Mouse (Mus musculus) erythroid progenitor cell, adult 5-6 weeks (primary cell): Measurements from ENCODE around the gene Bcar3. TPM values are rescaled to one million over a fixed set of nuclear protein-coding genes. Genes with fewer than 3 reads are reported as not detected.

Source experiments
- ATAC-seq: replicated peaks from 2 replicates; pipeline ENCODE4 v1.8.0; 2016; ENCODE audit warnings: moderate number of reproducible peaks, mild to moderate bottlenecking, moderate TSS enrichment, inconsistent platforms; ENCODE audit not compliant: poor library complexity, low FRiP score, severe bottlenecking
- total RNA-seq, 2 experiments: library from RNA; stranded (forward) in 1 of 2; stranded (reverse) in 1 of 2; fragments of 150-400 nt in 1 of 2; fragments of 186-747, 209-891 nt in 1 of 2; gene quantifications; 2 replicates each; pipeline versions ENCODE4 v1.2.3 to v1.2.4; 2015 to 2017; ENCODE audit warnings: low replicate concordance in 2 of 2

Bcar3 gene
- total RNA-seq, 2 experiments from 2014 or later: not detected

GRCm38 (mm10) chr3:122497871-122498270, 203.9 kb downstream of the Bcar3 start:
- no peak for ATAC-seq

DNA sequence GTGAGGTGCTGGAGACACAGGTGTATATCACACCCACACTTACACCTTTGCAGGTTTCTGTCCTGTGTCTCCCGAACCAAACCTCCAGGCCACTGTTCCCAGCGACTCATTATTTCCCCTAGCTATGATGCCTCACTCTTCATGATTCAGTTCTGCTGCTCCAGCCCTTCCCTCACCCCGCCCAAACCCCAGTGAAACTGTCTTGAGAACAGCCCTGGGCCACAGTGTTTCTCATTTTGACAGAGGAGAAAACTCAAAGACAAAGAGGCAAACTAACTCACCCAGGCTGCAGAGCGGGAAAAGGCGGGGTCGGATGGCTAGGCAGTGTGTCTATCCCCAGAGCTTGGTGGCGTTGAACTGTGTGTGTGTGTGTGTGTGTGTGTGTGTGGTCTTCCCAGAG, 204.6 kb downstream of the Bcar3 start:
- no peak for ATAC-seq

GRCm38 (mm10) chr3:122499647-122500046, 205.7 kb downstream of the Bcar3 start:
- ATAC-seq: no peak

DNA sequence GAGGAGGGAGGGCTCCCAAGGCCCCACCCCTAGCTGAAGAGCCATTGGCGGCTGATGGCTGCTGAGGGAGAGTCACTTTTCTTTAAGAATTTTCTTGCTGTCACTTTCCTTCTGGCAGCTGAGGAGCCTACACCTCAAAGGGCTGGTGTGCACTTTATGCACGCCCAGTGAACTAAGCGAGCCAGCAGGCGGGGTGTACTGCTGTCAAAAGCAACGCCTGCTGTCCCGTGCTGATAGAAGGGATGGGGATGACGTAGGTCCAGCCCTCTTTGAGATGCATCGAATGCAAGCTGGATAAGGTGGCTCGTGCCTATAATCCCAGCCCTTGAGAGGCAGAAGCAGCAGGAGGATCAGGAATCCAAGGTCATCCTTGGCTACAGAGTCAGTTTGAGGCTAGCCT, 207.0 kb downstream of the Bcar3 start:
- ATAC-seq: no peak

DNA sequence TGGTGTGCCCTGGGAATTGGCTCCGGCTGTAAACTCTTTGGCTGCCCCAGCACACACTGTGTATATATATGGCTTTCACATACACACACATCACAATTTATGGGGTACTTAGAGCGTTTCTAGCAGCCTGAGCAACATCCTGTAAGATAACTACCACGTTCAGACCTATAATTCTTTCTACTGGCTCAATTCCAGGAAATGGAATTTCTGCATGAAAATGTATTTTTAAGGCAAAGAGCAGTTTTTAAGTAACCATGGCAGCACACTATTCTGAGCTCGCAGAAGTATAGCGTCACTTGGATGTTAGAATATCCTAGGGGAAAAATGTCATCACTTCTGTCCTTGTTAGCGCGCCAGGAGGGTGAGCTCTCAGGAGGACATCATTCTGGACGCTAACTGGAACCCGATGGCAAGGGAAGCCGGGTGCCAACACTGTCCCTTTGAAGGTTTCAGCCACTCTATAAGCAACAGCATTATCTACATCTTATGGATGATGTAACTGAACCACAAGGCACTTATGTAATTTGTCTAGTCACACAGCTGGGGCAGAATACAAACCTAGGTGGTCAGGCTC, 212.5 kb downstream of the Bcar3 start:
- no peak for ATAC-seq

GRCm38 (mm10) chr3:122507826-122508225, 213.9 kb downstream of the Bcar3 start:
- ATAC-seq: no peak

DNA sequence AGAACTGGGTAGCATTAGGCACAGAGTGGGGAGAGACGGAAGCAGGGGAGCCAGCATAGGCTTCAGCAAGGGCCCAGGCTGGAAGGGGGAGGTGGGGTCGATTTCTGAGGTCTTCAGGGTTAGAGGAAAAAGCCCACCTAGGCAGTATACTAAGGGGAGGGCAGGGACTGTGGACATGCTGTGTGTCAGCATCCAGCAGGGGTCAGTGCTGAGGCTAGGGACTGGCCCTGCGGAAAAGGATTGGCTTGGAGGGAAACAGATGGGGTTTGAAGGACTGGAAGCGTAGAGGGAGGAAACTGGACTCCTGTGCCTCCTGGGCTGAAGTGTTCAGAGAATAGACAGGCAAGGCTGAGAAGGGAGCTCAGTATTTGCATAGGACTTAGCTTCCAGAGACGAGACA, 215.1 kb downstream of the Bcar3 start:
- no peak for ATAC-seq

DNA sequence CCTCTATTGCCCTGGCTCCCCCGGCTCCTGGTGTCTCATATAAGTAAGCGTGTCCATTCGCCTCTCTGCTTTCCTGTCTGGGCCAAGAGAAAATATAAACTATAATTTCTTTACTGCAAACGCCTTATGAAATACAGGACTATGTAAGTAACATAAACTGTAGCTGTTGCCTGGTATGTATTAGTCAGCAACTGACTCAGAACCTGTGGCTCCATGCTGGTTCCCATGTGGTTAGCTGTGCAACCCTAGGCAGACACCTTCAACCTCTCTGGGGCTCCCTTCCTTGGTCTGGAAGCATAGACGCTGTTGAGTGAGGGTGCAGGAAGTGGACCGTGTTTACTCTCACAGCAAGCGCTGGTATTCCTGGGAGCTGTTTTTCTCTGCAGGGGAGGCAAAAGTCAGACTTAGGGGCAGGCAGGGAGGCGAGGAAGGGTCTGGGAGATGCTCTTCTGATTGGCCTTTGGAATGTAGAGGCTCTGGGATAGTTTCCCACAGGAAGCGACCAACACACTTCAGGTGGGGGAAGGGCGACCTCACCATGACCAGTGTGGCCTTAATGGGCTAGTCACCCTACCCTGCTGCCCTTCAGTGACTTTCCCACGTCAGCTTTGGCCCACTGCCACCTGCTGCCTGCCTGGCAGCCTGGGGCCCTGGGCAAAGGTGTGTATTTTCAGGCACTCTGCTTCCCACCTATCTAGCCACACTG, 215.8 kb downstream of the Bcar3 start:
- ATAC-seq: no peak

- no peak for ATAC-seq
Observed at GRCm38 (mm10) chr3:122510240-122510750, 216.4 kb downstream of the Bcar3 start.

DNA sequence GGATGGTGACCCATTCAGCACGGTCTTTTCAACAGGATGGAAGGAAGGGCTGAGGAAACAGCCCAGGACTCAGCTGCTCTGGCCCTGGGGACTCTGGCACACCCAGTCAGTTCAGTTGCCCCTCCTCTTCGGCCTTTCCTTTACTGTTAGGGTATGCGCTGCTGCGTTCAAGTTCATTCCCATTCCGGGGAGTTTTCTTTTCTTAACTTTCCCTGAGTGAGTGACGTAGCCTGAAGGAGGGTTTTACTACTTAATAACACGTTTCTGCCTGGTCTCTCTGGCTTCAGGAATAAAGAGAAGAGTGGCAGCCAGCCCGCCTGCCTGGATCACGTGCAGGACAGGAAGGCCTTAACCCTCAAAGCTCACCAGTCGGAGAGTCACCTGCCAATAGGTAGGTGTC, 217.0 kb downstream of the Bcar3 start:
- ATAC-seq: no peak

GRCm38 (mm10) chr3:122511721-122512619, 218.0 kb downstream of the Bcar3 start:
- no peak for ATAC-seq

- no peak for ATAC-seq
Observed at GRCm38 (mm10) chr3:122512725-122513375, 218.9 kb downstream of the Bcar3 start.

GRCm38 (mm10) chr3:122515568-122516326, 221.8 kb downstream of the Bcar3 start:
- ATAC-seq: no peak

DNA sequence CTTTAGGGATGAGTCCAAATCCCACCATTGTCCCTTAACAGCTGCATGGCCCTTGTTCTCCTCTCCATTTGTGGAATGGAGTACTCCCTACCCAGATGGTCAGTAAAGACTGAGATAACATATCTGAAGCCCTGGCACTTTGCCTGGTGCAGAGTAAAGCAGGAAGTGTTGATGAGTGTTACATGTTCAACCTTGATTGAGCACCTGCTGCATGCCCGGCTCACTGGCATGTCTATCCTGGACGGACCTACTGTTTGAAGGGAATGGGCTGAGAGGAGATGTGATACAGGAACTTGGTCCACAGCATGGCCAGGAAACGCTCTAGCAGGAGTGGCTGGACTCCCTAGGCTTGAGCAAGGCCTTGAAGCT, 222.4 kb downstream of the Bcar3 start:
- ATAC-seq: no peak

DNA sequence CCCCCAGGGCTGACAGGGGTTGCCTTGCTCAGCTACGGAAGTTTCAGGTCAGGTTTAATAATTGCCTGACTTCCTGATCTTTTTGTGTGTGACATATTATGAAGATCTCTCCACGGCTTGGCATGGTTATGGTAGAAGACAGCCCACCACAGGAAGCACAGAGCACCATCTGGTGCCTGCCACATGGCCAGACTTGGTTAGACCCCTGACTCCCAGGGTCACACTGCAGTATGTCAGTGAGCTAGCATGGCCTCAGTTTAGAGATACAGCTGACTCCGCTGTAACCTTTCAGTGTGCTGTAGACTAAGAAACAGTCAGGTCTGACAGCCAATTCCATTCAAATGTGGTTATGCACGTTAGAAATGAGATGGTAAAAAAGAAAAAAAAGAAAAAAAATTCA, 223.8 kb downstream of the Bcar3 start:
- ATAC-seq: no peak

DNA sequence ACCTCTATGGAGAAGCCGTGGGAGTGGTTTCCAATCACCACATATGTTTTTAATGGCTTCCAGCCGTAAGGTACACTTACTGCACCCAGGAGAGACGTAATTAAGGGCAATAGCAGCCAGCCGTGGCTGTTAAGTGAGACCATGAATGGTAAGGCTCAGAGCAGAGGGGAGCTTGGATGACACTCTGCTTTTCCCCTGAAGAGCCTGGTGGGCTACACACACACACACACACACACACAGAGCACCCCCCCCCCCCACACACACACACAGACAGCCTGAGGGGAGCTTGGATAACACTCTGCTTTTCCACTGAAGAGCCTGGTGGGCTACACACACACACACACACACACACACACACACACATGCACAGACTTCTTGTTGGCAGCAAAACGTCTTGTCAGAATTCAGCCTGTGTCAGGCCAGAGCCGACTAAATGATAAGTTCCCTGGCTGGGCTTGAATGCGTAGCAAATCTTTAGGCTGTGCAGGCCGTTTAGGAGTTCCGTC, 224.3 kb downstream of the Bcar3 start:
- no peak for ATAC-seq

- no peak for ATAC-seq
Observed at GRCm38 (mm10) chr3:122519082-122519481, 225.1 kb downstream of the Bcar3 start.

DNA sequence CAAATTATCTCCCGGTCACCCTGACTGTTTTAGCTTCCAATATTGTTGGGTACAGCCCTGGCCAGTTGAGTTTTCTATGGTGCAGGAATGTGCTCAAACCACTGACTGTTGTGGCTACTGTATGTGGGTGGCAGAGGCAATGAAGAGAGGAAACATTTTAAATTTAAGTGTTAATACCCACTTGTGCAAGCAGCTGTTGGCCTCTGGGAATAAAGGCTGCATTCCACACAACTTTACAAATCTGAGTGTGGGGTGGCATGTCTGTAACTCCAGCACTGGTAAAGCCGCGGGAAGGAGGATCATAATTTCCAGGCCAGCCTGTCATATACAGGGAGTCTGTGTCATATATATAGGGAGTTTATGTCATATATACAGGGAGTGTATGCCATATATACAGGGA, 226.4 kb downstream of the Bcar3 start:
- ATAC-seq: no peak

GRCm38 (mm10) chr3:122520875-122521274, 226.9 kb downstream of the Bcar3 start:
- no peak for ATAC-seq
